Mouse (Mus musculus): ENCODE data around the gene Mrm3. TPM values are rescaled to one million over a fixed set of nuclear protein-coding genes. Genes with fewer than 3 reads are reported as not detected.

The Mrm3 gene
- polyA plus RNA-seq, 1 experiment from 2014 or later, result 29.9 TPM

DNA sequence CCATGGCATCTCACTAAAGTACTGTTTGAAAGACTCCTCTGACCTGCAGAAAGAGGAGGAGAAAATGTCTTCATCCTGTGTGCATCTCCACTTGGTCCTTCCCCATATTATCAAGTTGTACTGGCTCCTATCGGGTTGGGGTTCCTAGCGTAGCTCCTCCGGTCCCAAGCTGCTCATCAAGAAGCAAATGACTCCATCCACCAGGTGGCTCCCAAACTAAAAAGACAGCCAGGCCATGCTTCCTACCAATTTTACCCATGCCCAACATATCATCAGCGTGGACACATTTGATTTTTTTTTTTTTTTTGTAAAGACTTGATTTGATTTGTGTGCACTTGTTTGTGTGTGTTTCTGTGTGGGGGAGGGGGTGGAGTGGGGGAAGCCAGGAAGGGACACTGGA is 28.9 kb downstream of the Mrm3 start:
- Histone ChIP-seq H3K4me2 (ENCODE audit: low read length) (no peak overlapping the region), H3K4me1 (replicated peaks; ENCODE audit: control insufficient read depth, insufficient read depth, low read length) (no peaks in the 10 kb centered on the region), H3K9me3 (ENCODE audit: control insufficient read depth, low read length) (no peaks in the 10 kb centered on the region), H3K36me3 (ENCODE audit: control insufficient read depth, insufficient read depth, low read length) (peaks cover 27% of the 10 kb centered on the region), H3K9ac (ENCODE audit: low read length) (no peak overlapping the region), H3K27me3 (replicated peaks; ENCODE audit: control insufficient read depth, insufficient read depth, low read length) (no peaks in the 10 kb centered on the region), H3K4me3 (ENCODE audit: low read depth, low read length) (no peak overlapping the region), H3K27ac (ENCODE audit: low read depth) (no peak overlapping the region)
- ATAC-seq (replicated peaks; ENCODE audit: low FRiP score, low TSS enrichment, low read depth), result no peak
- no peak for DNase-seq (ENCODE audit: low spot score)
- WGBS, result 80% methylated on average over 4 of the region's 4 CpGs

DNA sequence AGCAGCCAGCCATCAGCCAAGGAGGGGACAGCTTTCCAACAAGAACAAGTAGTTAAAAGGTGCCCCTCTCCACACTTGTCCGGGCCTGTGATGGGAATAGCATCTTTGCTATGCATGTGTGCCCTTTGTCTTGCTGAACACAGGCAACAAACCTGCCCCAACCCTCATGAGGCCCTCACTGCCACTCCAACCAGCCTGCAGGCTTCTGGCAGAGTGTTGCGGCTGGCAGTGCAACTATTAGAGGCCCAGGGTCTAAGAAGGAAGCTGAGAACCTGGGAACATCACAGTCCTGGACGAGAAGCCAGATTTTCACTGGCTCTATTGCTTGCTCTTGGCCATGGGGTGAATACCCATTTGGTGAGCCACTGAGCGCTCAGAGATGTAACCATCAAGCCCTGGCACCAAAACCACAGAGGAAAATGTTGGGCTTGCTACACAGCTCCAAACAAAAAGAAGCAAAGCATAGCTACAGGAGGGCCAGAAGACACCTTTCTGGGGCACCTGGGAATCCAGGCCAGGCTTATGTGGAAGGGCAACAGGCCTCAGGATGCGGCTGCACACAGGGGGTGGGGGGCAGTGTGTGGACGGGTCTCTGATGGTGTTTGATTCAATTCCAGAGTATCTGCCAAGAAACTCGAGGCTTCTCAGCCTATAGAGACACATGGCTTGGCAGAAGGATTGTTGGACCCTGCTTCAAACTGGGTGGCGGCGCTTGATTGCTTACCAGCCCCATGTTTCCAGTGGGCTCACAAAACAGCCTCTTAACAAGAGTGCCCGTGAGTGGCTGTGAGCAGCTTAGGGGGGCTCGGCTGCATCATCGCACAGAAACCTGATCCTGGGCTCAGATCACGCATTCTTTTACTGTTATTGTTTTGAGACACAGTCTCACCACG is 35.7 kb downstream of the Mrm3 start:
- ATAC-seq (replicated peaks; ENCODE audit: low FRiP score, low TSS enrichment, low read depth) (no peak), DNase-seq (ENCODE audit: low spot score) (no peak)
- H3K9ac ChIP-seq (ENCODE audit: low read length), result no peak overlapping the region
- no peak overlapping the region for H3K4me3 ChIP-seq (ENCODE audit: low read depth, low read length)
- peaks cover 5% of the 10 kb centered on the region; the same call in 1 of the 2 replicates for H3K4me1 ChIP-seq (replicated peaks; ENCODE audit: control insufficient read depth, insufficient read depth, low read length)
- no peaks in the 10 kb centered on the region for H3K9me3 ChIP-seq (ENCODE audit: control insufficient read depth, low read length)
- H3K4me2 ChIP-seq (ENCODE audit: low read length), result no peak overlapping the region
- WGBS, result 62% methylated on average over 14 of the region's 14 CpGs
- H3K27ac ChIP-seq (ENCODE audit: low read depth), result no peak overlapping the region
- peaks cover 4% of the 10 kb centered on the region; the same call in 1 of the 2 replicates for H3K36me3 ChIP-seq (ENCODE audit: control insufficient read depth, insufficient read depth, low read length)
- no peaks in the 10 kb centered on the region for H3K27me3 ChIP-seq (replicated peaks; ENCODE audit: control insufficient read depth, insufficient read depth, low read length)

DNA sequence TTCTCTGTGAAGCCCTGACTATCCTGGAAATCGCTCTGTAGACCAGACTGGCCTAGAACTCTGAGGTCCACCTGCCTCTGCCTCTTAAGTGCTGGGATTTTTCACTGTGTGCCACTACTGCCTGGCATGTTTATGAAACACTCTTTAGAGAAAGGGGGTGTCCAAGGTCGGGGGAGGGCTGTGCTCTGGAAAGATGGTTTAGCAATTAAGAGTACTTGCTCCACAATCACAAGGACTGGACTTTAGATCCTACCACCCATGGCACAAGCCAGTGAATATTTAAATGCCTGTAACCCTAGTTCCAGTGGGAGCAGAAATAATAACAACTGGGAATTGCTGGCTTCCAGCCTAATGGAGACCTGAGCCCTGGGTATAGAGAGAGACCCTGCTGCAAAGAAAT is 36.5 kb downstream of the Mrm3 start:
- H3K36me3 ChIP-seq (ENCODE audit: control insufficient read depth, insufficient read depth, low read length), result no peaks in the 10 kb centered on the region
- H3K9me3 ChIP-seq (ENCODE audit: control insufficient read depth, low read length), result no peaks in the 10 kb centered on the region
- H3K27me3 ChIP-seq (replicated peaks; ENCODE audit: control insufficient read depth, insufficient read depth, low read length), result no peaks in the 10 kb centered on the region
- DNase-seq (ENCODE audit: low spot score) (no peak), ATAC-seq (replicated peaks; ENCODE audit: low FRiP score, low TSS enrichment, low read depth) (no peak)
- no peak overlapping the region for H3K4me3 ChIP-seq (ENCODE audit: low read depth, low read length)
- H3K9ac ChIP-seq (ENCODE audit: low read length), result no peak overlapping the region
- WGBS, result 52% methylated on average over 2 of the region's 2 CpGs
- H3K4me2 ChIP-seq (ENCODE audit: low read length), result no peak overlapping the region
- H3K4me1 ChIP-seq (replicated peaks; ENCODE audit: control insufficient read depth, insufficient read depth, low read length), result peaks cover 5% of the 10 kb centered on the region; the same call in 1 of the 2 replicates
- H3K27ac ChIP-seq (ENCODE audit: low read depth), result no peak overlapping the region

DNA sequence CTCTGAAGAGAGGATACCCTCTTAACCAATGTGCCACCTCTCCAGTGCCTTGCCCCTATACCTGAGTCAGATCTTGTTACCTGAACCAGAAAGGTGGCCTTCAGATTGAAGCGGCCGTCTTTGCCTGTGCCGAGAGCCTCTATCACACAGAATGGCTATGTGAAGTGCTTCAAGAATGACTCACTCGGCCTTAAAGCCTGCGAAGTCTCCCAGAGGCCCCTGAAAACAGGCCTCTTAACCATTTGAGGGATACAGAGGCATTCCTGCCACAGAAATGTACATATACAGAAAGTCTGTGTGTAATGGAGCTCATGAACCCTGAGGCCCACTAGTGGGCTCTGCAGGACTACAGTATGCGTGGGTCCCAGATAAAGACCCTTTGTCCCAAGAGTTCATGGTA is 40.3 kb downstream of the Mrm3 start:
- H3K4me3 ChIP-seq (ENCODE audit: low read depth, low read length), result no peak overlapping the region
- no peak for DNase-seq (ENCODE audit: low spot score)
- H3K36me3 ChIP-seq (ENCODE audit: control insufficient read depth, insufficient read depth, low read length), result no peaks in the 10 kb centered on the region
- no peaks in the 10 kb centered on the region for H3K9me3 ChIP-seq (ENCODE audit: control insufficient read depth, low read length)
- no peak overlapping the region for H3K27ac ChIP-seq (ENCODE audit: low read depth)
- H3K9ac ChIP-seq (ENCODE audit: low read length), result no peak overlapping the region
- H3K27me3 ChIP-seq (replicated peaks; ENCODE audit: control insufficient read depth, insufficient read depth, low read length), result no peaks in the 10 kb centered on the region
- ATAC-seq (replicated peaks; ENCODE audit: low FRiP score, low TSS enrichment, low read depth), result no peak
- H3K4me1 ChIP-seq (replicated peaks; ENCODE audit: control insufficient read depth, insufficient read depth, low read length), result peaks cover 19% of the 10 kb centered on the region
- 87% methylated on average over 6 of the region's 6 CpGs for WGBS
- H3K4me2 ChIP-seq (ENCODE audit: low read length), result no peak overlapping the region

DNA sequence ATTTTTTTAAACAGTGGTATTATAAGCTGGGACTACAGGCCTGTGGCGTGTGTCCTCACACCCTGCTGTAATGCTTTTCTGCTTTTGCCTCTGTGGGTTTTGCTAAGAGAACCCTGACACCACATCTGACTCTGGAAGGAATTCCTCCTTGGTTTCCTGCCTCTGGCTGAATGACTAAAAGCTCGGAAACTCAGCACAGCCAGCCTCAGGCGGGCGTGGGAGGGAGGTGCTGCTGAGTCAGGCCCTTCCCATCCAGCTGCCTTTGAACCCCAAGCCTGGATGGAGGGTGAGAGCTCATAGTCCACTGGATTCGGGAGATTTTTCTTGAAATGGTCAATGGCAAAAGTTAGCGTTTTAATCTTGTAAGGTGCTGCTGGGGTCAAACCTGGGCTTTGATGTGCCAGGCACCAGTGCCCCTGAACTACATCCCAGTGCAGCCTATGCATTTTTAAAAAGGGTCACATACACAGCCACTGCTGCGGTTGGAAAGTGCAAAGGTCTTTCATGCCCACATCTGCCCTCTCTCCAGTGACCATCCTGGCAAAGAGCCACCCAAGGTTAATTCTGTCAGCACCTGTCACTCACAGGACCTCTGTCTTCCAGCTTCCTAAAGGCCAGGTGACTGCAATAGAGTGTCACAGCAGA is 42.0 kb downstream of the Mrm3 start:
- no peak overlapping the region for H3K4me2 ChIP-seq (ENCODE audit: low read length)
- no peak overlapping the region for H3K4me3 ChIP-seq (ENCODE audit: low read depth, low read length)
- no peak overlapping the region for H3K27ac ChIP-seq (ENCODE audit: low read depth)
- H3K9me3 ChIP-seq (ENCODE audit: control insufficient read depth, low read length), result no peaks in the 10 kb centered on the region
- DNase-seq (ENCODE audit: low spot score), result no peak
- H3K4me1 ChIP-seq (replicated peaks; ENCODE audit: control insufficient read depth, insufficient read depth, low read length), result peaks cover 22% of the 10 kb centered on the region
- H3K27me3 ChIP-seq (replicated peaks; ENCODE audit: control insufficient read depth, insufficient read depth, low read length), result no peaks in the 10 kb centered on the region
- H3K9ac ChIP-seq (ENCODE audit: low read length), result no peak overlapping the region
- WGBS, result 47% methylated on average over 7 of the region's 7 CpGs
- no peaks in the 10 kb centered on the region for H3K36me3 ChIP-seq (ENCODE audit: control insufficient read depth, insufficient read depth, low read length)
- no peak for ATAC-seq (replicated peaks; ENCODE audit: low FRiP score, low TSS enrichment, low read depth)

DNA sequence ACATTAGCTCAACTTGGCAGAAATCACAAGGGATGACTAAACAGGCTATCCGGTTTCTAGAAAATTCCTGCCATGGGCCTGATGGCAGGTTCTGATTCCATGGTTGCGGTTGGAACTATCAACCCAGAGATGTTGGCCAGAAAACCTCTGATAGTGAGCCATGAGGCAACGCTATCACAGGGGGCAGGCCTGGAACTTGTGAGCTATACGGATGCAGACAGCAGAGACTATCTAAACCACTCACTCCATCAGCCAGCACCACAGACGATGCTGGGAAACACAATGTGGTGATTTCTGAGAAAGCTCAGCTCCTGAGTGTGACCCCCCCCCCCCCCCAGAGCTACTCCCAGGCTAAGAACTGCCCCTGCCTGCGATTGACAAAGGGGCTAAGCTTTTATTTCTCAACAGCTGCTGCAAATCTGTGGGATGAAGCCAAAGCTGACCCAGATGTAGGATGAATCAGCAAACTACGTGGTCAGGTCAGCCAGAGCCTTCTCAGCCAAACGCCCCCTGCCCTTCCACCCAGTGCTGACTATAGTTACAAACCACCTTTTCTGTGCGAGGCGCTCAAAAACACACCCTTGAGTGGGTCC is 43.1 kb downstream of the Mrm3 start:
- no peak overlapping the region for H3K4me2 ChIP-seq (ENCODE audit: low read length)
- peaks cover 25% of the 10 kb centered on the region for H3K4me1 ChIP-seq (replicated peaks; ENCODE audit: control insufficient read depth, insufficient read depth, low read length)
- H3K4me3 ChIP-seq (ENCODE audit: low read depth, low read length), result no peak overlapping the region
- ATAC-seq (replicated peaks; ENCODE audit: low FRiP score, low TSS enrichment, low read depth) (no peak), DNase-seq (ENCODE audit: low spot score) (no peak)
- 62% methylated on average over 10 of the region's 10 CpGs for WGBS
- no peaks in the 10 kb centered on the region for H3K9me3 ChIP-seq (ENCODE audit: control insufficient read depth, low read length)
- H3K36me3 ChIP-seq (ENCODE audit: control insufficient read depth, insufficient read depth, low read length), result no peaks in the 10 kb centered on the region
- H3K9ac ChIP-seq (ENCODE audit: low read length), result no peak overlapping the region
- H3K27me3 ChIP-seq (replicated peaks; ENCODE audit: control insufficient read depth, insufficient read depth, low read length), result no peaks in the 10 kb centered on the region
- no peak overlapping the region for H3K27ac ChIP-seq (ENCODE audit: low read depth)

DNA sequence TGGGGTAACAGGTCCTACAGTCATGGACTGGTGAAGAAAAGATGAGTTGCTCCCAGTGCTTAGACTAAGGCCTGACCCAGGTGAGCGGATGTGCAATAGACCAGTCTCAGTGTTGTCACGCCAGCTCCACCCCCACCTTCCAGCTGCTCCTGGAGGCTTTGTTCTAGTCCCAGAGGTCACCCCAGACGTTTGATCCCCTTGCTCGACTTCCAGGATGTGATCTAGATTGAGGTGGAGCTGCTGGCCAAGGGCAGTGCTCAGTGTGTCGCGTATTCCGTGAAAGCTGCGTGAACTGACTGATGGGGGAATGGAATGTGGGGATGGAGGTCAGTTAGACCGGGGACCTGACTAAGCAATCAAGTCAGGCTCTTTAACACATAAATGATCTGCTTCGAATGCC is 43.8 kb downstream of the Mrm3 start:
- no peak overlapping the region for H3K9ac ChIP-seq (ENCODE audit: low read length)
- no peaks in the 10 kb centered on the region for H3K9me3 ChIP-seq (ENCODE audit: control insufficient read depth, low read length)
- H3K27me3 ChIP-seq (replicated peaks; ENCODE audit: control insufficient read depth, insufficient read depth, low read length), result no peaks in the 10 kb centered on the region
- ATAC-seq (replicated peaks; ENCODE audit: low FRiP score, low TSS enrichment, low read depth) (no peak), DNase-seq (ENCODE audit: low spot score) (no peak)
- H3K4me2 ChIP-seq (ENCODE audit: low read length), result no peak overlapping the region
- H3K4me1 ChIP-seq (replicated peaks; ENCODE audit: control insufficient read depth, insufficient read depth, low read length), result peaks cover 32% of the 10 kb centered on the region
- no peak overlapping the region for H3K27ac ChIP-seq (ENCODE audit: low read depth)
- 45% methylated on average over 10 of the region's 10 CpGs for WGBS
- H3K4me3 ChIP-seq (ENCODE audit: low read depth, low read length), result no peak overlapping the region
- no peaks in the 10 kb centered on the region for H3K36me3 ChIP-seq (ENCODE audit: control insufficient read depth, insufficient read depth, low read length)

DNA sequence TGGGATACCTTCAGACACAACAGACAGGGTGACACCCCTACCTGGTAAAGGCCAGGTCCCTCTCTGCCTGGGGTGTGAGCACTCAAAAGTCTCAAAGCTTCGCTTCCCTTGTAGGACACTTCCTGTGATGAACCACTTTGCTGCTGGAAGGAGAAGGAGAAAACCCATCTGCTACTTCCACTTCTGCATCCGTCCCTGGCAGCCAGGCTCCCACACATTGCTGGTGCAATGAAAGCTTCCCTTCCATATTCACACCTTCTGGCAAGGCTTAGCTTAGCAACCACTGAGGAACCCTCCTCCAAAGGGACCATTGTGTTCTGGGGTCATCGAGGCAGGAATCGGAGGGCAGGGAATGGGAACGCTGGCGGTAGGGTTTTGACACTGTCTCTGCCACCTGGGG is 45.1 kb downstream of the Mrm3 start:
- DNase-seq (ENCODE audit: low spot score), result no peak
- 87% methylated on average over 6 of the region's 6 CpGs for WGBS
- Histone ChIP-seq H3K9me3 (ENCODE audit: control insufficient read depth, low read length) (no peaks in the 10 kb centered on the region), H3K36me3 (ENCODE audit: control insufficient read depth, insufficient read depth, low read length) (no peaks in the 10 kb centered on the region), H3K4me2 (ENCODE audit: low read length) (no peak overlapping the region), H3K27ac (ENCODE audit: low read depth) (no peak overlapping the region), H3K4me1 (replicated peaks; ENCODE audit: control insufficient read depth, insufficient read depth, low read length) (peaks cover 44% of the 10 kb centered on the region), H3K27me3 (replicated peaks; ENCODE audit: control insufficient read depth, insufficient read depth, low read length) (no peaks in the 10 kb centered on the region), H3K9ac (ENCODE audit: low read length) (no peak overlapping the region), H3K4me3 (ENCODE audit: low read depth, low read length) (no peak overlapping the region)
- no peak for ATAC-seq (replicated peaks; ENCODE audit: low FRiP score, low TSS enrichment, low read depth)

Data from intestine, embryonic 14.5 days (tissue).